ENCODE assay signal across 28 mouse cellular contexts in the genomic region with DNA sequence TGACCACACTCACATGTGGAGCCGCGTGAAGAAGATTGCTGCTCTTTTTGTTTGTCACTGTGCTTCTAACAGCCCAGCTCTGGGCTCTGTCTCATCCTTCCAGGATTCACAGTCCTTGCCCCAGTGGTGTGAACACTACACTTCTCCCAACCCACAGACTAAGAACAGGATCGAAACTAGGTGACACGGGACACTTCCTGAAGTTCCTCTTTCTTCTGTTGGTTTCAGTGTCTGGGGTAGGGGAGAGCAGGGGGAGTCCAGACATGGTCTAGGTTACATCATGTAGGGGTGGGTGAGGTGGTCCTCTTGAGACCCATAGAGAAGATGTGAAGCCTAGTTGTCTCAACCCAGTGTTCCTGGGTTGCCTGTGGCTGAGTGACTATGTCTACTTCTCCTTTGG.
DNase-seq lines count a peak whose midpoint lies in the region; ATAC-seq and TF ChIP-seq lines count a peak whose summit lies in the region.
"Had no signal": no experiment of that assay in that cellular context is flagged by ENCODE, and none has a peak within 500 bp of the region (broad histone marks: within the 10 kb centered on the region; RNA-seq: fewer than 3 reads in every experiment).

No protein-coding gene starts in this region.

- no peaks in the 10 kb centered on the region for H3K9me3 ChIP-seq in liver, postnatal 0 days (ENCODE audit: low read length)
- H3K9me3 ChIP-seq in liver, embryonic 11.5 days (ENCODE audit: control insufficient read depth, low read length) = no peaks in the 10 kb centered on the region
- no peaks in the 10 kb centered on the region for H3K9me3 ChIP-seq in CH12.LX (replicated peaks; ENCODE audit: low read length)
- no peaks in the 10 kb centered on the region for H3K9me3 ChIP-seq in stomach, postnatal 0 days (ENCODE audit: control insufficient read depth, low read length)
- no peaks in the 10 kb centered on the region; the same call in 1 of the 2 replicates for H3K9me3 ChIP-seq in midbrain, embryonic 14.5 days (ENCODE audit: control insufficient read depth, low read length)
- H3K9me3 ChIP-seq: embryonic facial prominence, embryonic 13.5 days; kidney, embryonic 15.5 days; liver, embryonic 15.5 days; midbrain, embryonic 15.5 days; neural tube, embryonic 15.5 days; stomach, embryonic 15.5 days had no signal

- no peak overlapping the region for H3K9ac ChIP-seq in liver, postnatal 0 days (replicated peaks)
- H3K9ac ChIP-seq in liver, embryonic 11.5 days (ENCODE audit: low read depth, low read length) = no peak overlapping the region
- no peak overlapping the region for H3K9ac ChIP-seq in CH12.LX (ENCODE audit: insufficient read depth, low read depth)
- no peak overlapping the region for H3K9ac ChIP-seq in stomach, postnatal 0 days (ENCODE audit: low read length)
- no peak overlapping the region for H3K9ac ChIP-seq in midbrain, embryonic 14.5 days (replicated peaks; ENCODE audit: low read length)
- H3K9ac ChIP-seq: embryonic facial prominence, embryonic 13.5 days; forebrain, postnatal 0 days; kidney, embryonic 15.5 days; liver, embryonic 15.5 days; midbrain, embryonic 15.5 days; neural tube, embryonic 15.5 days; stomach, embryonic 15.5 days had no signal

- dilution Hi-C loops in CH12.LX (cut with MboI; ENCODE audit: extremely low pct_ligation_motif_present, extremely low pct_unique_long_range_greater_than_20kb, low sequenced_read_pairs) = no loop called here

- no peak for TF ChIP-seq POLR2A in CH12.LX (IDR thresholded peaks at IDR 0.05; ENCODE audit: low read depth, low read length)

- H3K36me3 ChIP-seq in liver, postnatal 0 days (replicated peaks; ENCODE audit: insufficient read depth, low read length) = no peaks in the 10 kb centered on the region
- no peaks in the 10 kb centered on the region for H3K36me3 ChIP-seq in liver, embryonic 11.5 days (ENCODE audit: control insufficient read depth, insufficient read depth, low read length)
- no peaks in the 10 kb centered on the region for H3K36me3 ChIP-seq in CH12.LX (replicated peaks in 1 of 2; ENCODE audit: control insufficient read depth in 1 of 2, insufficient read depth in 1 of 2, low read length in 1 of 2)
- H3K36me3 ChIP-seq in stomach, postnatal 0 days (ENCODE audit: control insufficient read depth, insufficient read depth, low read length) = no peaks in the 10 kb centered on the region
- no peaks in the 10 kb centered on the region for H3K36me3 ChIP-seq in midbrain, embryonic 14.5 days (ENCODE audit: control insufficient read depth, insufficient read depth, low read length)
- H3K36me3 ChIP-seq: embryonic facial prominence, embryonic 13.5 days; kidney, embryonic 15.5 days; liver, embryonic 15.5 days; midbrain, embryonic 15.5 days; neural tube, embryonic 15.5 days; stomach, embryonic 15.5 days had no signal

- no peak overlapping the region for H3K27ac ChIP-seq in liver, postnatal 0 days (ENCODE audit: low read depth)
- H3K27ac ChIP-seq in liver, embryonic 11.5 days (ENCODE audit: low read depth, low read length) = no peak overlapping the region
- H3K27ac ChIP-seq in CH12.LX (ENCODE audit: insufficient read depth, low read depth) = no peak overlapping the region
- no peak overlapping the region for H3K27ac ChIP-seq in stomach, postnatal 0 days (replicated peaks)
- H3K27ac ChIP-seq in midbrain, embryonic 14.5 days (replicated peaks; ENCODE audit: low read depth, low read length) = no peak overlapping the region
- H3K27ac ChIP-seq: embryonic facial prominence, embryonic 13.5 days; kidney, embryonic 15.5 days; liver, embryonic 15.5 days; midbrain, embryonic 15.5 days; neural tube, embryonic 15.5 days; stomach, embryonic 15.5 days had no signal

- no peak overlapping the region for H3K4me2 ChIP-seq in liver, postnatal 0 days (ENCODE audit: low read depth, low read length)
- H3K4me2 ChIP-seq in liver, embryonic 11.5 days = no peak overlapping the region
- no peak overlapping the region for H3K4me2 ChIP-seq in CH12.LX (ENCODE audit: insufficient read depth, low read depth, poor library complexity, severe bottlenecking)
- H3K4me2 ChIP-seq in stomach, postnatal 0 days (replicated peaks; ENCODE audit: low read depth) = no peak overlapping the region
- no peak overlapping the region for H3K4me2 ChIP-seq in midbrain, embryonic 14.5 days (ENCODE audit: low read length)
- H3K4me2 ChIP-seq: embryonic facial prominence, embryonic 13.5 days; kidney, embryonic 15.5 days; liver, embryonic 15.5 days; midbrain, embryonic 15.5 days; neural tube, embryonic 15.5 days; stomach, embryonic 15.5 days had no signal

- TF ChIP-seq EP300 in liver, postnatal 0 days (IDR thresholded peaks at IDR 0.05; ENCODE audit: low read depth) = no peak
- peak; percentile 58 for TF ChIP-seq EP300 in CH12.LX (IDR thresholded peaks at IDR 0.05; ENCODE audit: low read length)
- no peak for TF ChIP-seq EP300 in stomach, postnatal 0 days (optimal IDR thresholded peaks at IDR 0.05)

- no peak for TF ChIP-seq CTCF in liver, postnatal 0 days (IDR thresholded peaks at IDR 0.05; ENCODE audit: low read depth)
- no peak for TF ChIP-seq CTCF in CH12.LX (conservative IDR thresholded peaks at IDR 0.05 in 1 of 2, IDR thresholded peaks at IDR 0.05 in 1 of 2; ENCODE audit: low read depth in 2 of 2, low read length in 2 of 2)
- TF ChIP-seq CTCF in stomach, postnatal 0 days (IDR thresholded peaks at IDR 0.05; ENCODE audit: low read depth) = no peak

- no peaks in the 10 kb centered on the region for H3K4me1 ChIP-seq in liver, postnatal 0 days (ENCODE audit: insufficient read depth)
- H3K4me1 ChIP-seq in liver, embryonic 11.5 days (replicated peaks; ENCODE audit: control insufficient read depth, insufficient read depth, low read length) = no peaks in the 10 kb centered on the region
- H3K4me1 ChIP-seq in CH12.LX (ENCODE audit: control insufficient read depth in 1 of 2, insufficient read depth in 2 of 2) = peaks cover 0 to 3% of the 10 kb centered on the region in 2 experiments; a peak in 1 of 4 replicates
- no peaks in the 10 kb centered on the region for H3K4me1 ChIP-seq in stomach, postnatal 0 days (replicated peaks; ENCODE audit: control insufficient read depth, insufficient read depth)
- no peaks in the 10 kb centered on the region for H3K4me1 ChIP-seq in midbrain, embryonic 14.5 days (ENCODE audit: control insufficient read depth, insufficient read depth, low read length)
- H3K4me1 ChIP-seq: embryonic facial prominence, embryonic 13.5 days; kidney, embryonic 15.5 days; liver, embryonic 15.5 days; midbrain, embryonic 15.5 days; neural tube, embryonic 15.5 days; stomach, embryonic 15.5 days had no signal

- intact Hi-C loops in gastrocnemius, postnatal 36 days (cut with DNase I) = no loop called here

- H3K4me3 ChIP-seq in liver, postnatal 0 days (ENCODE audit: low read depth, low read length) = no peak overlapping the region
- H3K4me3 ChIP-seq in liver, embryonic 11.5 days (ENCODE audit: low read depth, low read length) = no peak overlapping the region
- H3K4me3 ChIP-seq in CH12.LX (replicated peaks in 1 of 3; ENCODE audit: low read depth in 2 of 3, low read length in 2 of 3, poor library complexity in 1 of 3) = no peak overlapping the region
- no peak overlapping the region for H3K4me3 ChIP-seq in stomach, postnatal 0 days (ENCODE audit: low read depth, low read length)
- H3K4me3 ChIP-seq in midbrain, embryonic 14.5 days (replicated peaks; ENCODE audit: low read depth, low read length) = no peak overlapping the region
- H3K4me3 ChIP-seq: embryonic facial prominence, embryonic 13.5 days; erythroblast, embryonic 14.5 days; kidney, embryonic 15.5 days; liver, embryonic 15.5 days; midbrain, embryonic 15.5 days; neural tube, embryonic 15.5 days; stomach, embryonic 15.5 days had no signal

- no peaks in the 10 kb centered on the region for H3K27me3 ChIP-seq in liver, postnatal 0 days (ENCODE audit: insufficient read depth, low read length)
- H3K27me3 ChIP-seq in liver, embryonic 11.5 days (replicated peaks; ENCODE audit: control insufficient read depth, insufficient read depth, low read length) = no peaks in the 10 kb centered on the region
- H3K27me3 ChIP-seq in CH12.LX (replicated peaks) = no peaks in the 10 kb centered on the region
- no peaks in the 10 kb centered on the region for H3K27me3 ChIP-seq in stomach, postnatal 0 days (ENCODE audit: control insufficient read depth, insufficient read depth, low read length)
- H3K27me3 ChIP-seq in midbrain, embryonic 14.5 days (ENCODE audit: control insufficient read depth, insufficient read depth, low read length) = no peaks in the 10 kb centered on the region
- H3K27me3 ChIP-seq: embryonic facial prominence, embryonic 13.5 days; kidney, embryonic 15.5 days; liver, embryonic 15.5 days; midbrain, embryonic 15.5 days; neural tube, embryonic 15.5 days; stomach, embryonic 15.5 days had no signal

- TF ChIP-seq RAD21 in CH12.LX (IDR thresholded peaks at IDR 0.05; ENCODE audit: low read depth, low read length) = no peak

- no peaks in the 10 kb centered on the region for H3K79me2 ChIP-seq in CH12.LX (replicated peaks; ENCODE audit: control insufficient read depth, extremely low read depth, insufficient read depth, poor library complexity, severe bottlenecking)

- 0 out of 2 replicates have a peak, but pooled peaks have one; percentile 21 for ATAC-seq in liver, postnatal 0 days
- no peak for ATAC-seq in liver, embryonic 11.5 days (replicated peaks; ENCODE audit: low FRiP score)
- ATAC-seq in hematopoietic stem cell, adult 5-6 weeks (replicated peaks in 1 of 2; ENCODE audit: insufficient read depth in 1 of 2, low FRiP score in 2 of 2, low TSS enrichment in 1 of 2, low read depth in 1 of 2, poor library complexity in 2 of 2, severe bottlenecking in 2 of 2) = peak; percentile 51 to 71; a peak in 3 of 4 replicates
- ATAC-seq in stomach, postnatal 0 days (ENCODE audit: low FRiP score, low TSS enrichment) = no peak
- no peak for ATAC-seq in midbrain, embryonic 14.5 days (ENCODE audit: low FRiP score, low TSS enrichment)
- ATAC-seq: activated CD4-positive, CD25-positive, alpha-beta regulatory T cell, adult 4 months; forebrain, postnatal 0 days; hindbrain, embryonic 16.5 days; midbrain, embryonic 15.5 days had no signal

- in situ Hi-C loops in CH12.LX (cut with MboI; ENCODE audit: low pct_ligation_motif_present, low pct_unique_long_range_greater_than_20kb, low sequenced_read_pairs) = no loop called here

- DNase-seq in liver, postnatal 0 days = no peak
- DNase-seq in liver, embryonic 11.5 days (ENCODE audit: low spot score) = no peak
- peak; percentile 34 for DNase-seq in CH12.LX (ENCODE audit: extremely low read depth)
- no peak for DNase-seq in stomach, postnatal 0 days (ENCODE audit: low spot score)
- DNase-seq in gastrocnemius, postnatal 36 days = no peak
- DNase-seq in midbrain, embryonic 14.5 days = no peak
- DNase-seq: adrenal gland, adult 2 months; adrenal gland, postnatal 36 days; cerebellum, adult 11 months; cerebellum, adult 9-11 months; forebrain, postnatal 0 days; heart, postnatal 14 days; kidney, adult 18-20 months; kidney, postnatal 25 days; liver; lung, postnatal 4 days; right cerebral cortex, postnatal 25 days; thymus, postnatal 36 days had no signal

- WGBS in liver, postnatal 0 days (ENCODE audit: insufficient replicate concordance) = 72% methylated on average over 4 of the region's 4 CpGs
- WGBS in liver, embryonic 11.5 days = 74% methylated on average over 4 of the region's 4 CpGs
- 91% methylated on average over 4 of the region's 4 CpGs for WGBS in stomach, postnatal 0 days
- WGBS in midbrain, embryonic 14.5 days = 94% methylated on average over 4 of the region's 4 CpGs

TF ChIP-seq in CH12.LX, 34 proteins besides CTCF, POLR2A, EP300 and RAD21 (continues in another document):
- no peak for TF ChIP-seq ZNF384 (IDR thresholded peaks at IDR 0.05; ENCODE audit: low read depth, low read length)

Comparison
In these comparisons a context has a peak if more than half of its experiments do, and no peak if none do; other contexts are left out.
1. ATAC-seq: peak in liver, postnatal 0 days (single experiment) and hematopoietic stem cell, adult 5-6 weeks (2 of 2); none in liver, embryonic 11.5 days (single experiment), stomach, postnatal 0 days (single experiment) and midbrain, embryonic 14.5 days (single experiment).